Mouse (Mus musculus): ENCODE measurements around the gene Cadm1. TPM values are rescaled to one million over a fixed set of nuclear protein-coding genes. Genes with fewer than 3 reads are reported as not detected.

The Cadm1 gene
- polyA plus RNA-seq, 1 experiment from 2014 or later = 40.1 TPM

DNA sequence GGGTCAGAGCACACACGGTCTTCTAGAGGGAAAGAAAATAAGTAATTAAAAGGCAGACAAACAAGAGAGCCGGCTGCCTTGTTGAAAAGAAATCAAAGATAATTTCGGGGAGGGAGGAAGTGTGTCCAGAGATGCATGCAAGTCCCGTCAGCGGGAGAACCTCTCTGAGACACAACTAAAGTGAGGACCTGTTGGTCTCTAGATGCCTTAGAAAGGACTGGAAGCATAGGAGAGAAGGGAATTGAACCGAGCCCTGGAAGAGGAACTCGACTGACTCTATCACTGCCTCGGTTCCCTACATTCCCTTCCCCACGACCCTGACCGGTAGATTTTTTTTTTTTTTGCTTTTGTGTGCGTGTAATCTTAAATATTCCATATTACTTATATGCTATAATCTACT, 791 bp upstream of the Cadm1 start:
- Histone ChIP-seq H3K27ac (peak overlapping the region; percentile 87; the same call in 1 of the 2 replicates), H3K4me3 (replicated peaks) (peak overlapping the region; percentile 64), H3K9me3 (no peaks in the 10 kb centered on the region), H3K4me2 (peak overlapping the region; percentile 91), H3K9ac (no peak overlapping the region), H3K27me3 (replicated peaks) (peaks cover 16% of the 10 kb centered on the region; the same call in 1 of the 2 replicates), H3K36me3 (no peaks in the 10 kb centered on the region), H3K4me1 (peaks cover 18% of the 10 kb centered on the region)
- ATAC-seq (ENCODE audit: insufficient read depth, low FRiP score, low read depth) = no peak
- 6% methylated on average over 11 of the region's 11 CpGs for WGBS

DNA sequence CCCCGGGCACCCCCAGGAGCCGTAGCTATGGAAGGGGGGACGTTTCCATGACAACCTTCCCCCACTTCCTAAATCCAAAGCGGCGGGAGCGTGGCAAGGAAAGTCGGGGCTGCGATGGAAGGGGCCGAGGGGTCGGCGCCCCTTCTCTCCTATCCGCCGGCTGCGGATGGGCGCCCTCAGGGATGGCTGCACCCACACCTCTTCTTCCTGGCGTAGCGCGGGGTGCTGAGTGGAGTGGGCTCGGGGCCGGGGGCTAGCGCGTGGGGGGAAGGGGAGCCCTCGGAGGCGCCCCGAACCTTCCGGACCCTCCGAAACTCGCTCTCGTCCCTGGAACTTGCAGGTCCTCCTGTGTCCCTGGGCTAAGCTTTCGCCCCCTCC, 560 bp downstream of the Cadm1 start:
- Histone ChIP-seq H3K9me3 (no peaks in the 10 kb centered on the region), H3K36me3 (no peaks in the 10 kb centered on the region), H3K4me1 (peaks cover 18% of the 10 kb centered on the region), H3K4me3 (replicated peaks) (peak overlapping the region; percentile 64), H3K27me3 (replicated peaks) (peaks cover 16% of the 10 kb centered on the region; the same call in 1 of the 2 replicates), H3K9ac (peak overlapping the region; percentile 44), H3K27ac (0 out of 2 replicates have a peak overlapping the region, but pooled peaks have one; percentile 16), H3K4me2 (peak overlapping the region; percentile 91)
- ATAC-seq (ENCODE audit: insufficient read depth, low FRiP score, low read depth) = peak; percentile 15; the same call in 1 of the 2 replicates
- WGBS = 0% methylated on average over 30 of the region's 30 CpGs

DNA sequence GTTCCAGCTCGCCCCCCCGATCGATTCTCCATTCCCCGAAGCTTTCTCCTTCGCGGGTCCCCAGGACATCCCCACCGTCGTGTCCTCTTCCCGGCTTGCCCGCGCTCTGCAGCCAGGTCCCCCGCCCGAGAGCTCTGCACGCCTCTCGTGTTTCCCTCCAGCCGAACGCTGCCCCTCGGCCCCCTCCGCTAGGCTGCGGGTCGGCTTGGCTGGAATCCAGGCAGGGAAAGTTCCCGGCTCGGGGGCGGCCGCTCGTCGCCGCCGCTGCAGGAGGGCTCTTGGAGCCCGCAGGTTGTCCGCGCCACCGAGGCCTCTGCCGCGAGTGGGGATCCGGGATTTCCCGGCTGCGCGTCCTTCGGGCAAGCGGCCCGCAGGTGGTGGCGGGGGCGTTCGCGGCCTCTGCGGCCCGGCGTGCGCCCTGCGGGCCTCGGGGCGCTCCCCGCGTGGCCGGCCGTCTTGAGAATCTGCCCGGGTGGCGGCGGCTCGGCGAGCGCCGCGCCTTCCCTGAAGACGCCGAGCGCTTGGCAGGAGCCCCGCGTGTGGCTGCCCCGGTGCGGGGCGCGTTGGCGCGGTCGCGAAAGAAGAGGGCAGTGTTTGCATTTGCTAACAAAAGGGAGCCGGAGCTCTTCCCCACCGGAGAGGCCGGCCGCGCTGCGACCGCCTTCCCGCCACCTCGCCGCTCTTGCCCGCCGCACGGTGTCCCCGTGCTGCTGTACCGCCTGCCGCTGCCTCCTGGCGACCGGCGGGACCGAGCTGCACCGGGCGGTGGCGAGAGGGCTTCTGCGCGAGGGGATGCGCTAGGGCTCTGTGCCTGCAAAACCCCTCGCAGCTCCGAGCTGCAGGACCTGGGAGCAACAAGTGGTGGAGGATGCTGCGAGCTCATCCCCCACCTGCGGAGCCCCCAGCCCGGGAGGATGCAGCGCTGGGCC, 1.2 kb downstream of the Cadm1 start:
- no peaks in the 10 kb centered on the region for H3K36me3 ChIP-seq
- under 1% methylated on average over 96 of the region's 110 CpGs for WGBS
- H3K4me3 ChIP-seq (replicated peaks) = peak overlapping the region; percentile 64
- H3K4me1 ChIP-seq = peaks cover 18% of the 10 kb centered on the region
- peak overlapping the region; percentile 44 for H3K9ac ChIP-seq
- H3K27ac ChIP-seq = no peak overlapping the region
- no peaks in the 10 kb centered on the region for H3K9me3 ChIP-seq
- H3K27me3 ChIP-seq (replicated peaks) = peaks cover 20% of the 10 kb centered on the region
- H3K4me2 ChIP-seq = peak overlapping the region; percentile 91
- ATAC-seq (ENCODE audit: insufficient read depth, low FRiP score, low read depth) = peak; percentile 11; the same call in 1 of the 2 replicates

DNA sequence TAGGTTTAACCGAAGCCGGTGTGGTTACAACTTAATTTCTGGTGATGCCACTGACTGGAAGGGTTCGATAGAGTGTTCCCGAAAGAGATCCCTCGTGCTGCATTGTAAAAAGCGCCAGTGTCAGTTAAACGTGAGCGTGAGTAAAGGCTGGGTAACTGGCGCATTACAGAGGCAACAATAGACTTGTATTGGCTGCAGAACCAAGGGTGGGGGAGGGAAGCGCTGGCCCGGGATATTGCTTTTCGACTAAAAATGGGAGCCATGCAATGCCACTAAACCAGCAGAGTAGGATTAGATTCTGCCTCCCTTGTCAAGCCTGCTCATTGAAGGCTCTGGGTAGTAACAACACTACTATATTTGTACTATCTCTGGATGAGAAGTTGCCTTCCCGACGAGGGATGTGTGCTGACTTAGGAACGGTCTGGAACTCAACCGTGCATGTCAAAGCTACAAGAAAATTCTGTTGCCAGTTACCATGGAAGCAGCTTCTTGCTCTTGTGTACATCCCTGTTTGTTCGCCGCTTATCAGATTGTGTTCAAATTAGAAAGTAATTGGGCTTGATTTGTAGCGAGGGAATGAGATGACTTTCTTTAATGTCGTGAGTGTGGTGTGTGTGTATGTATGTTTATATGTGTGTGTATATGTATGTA, 2.4 kb downstream of the Cadm1 start:
- Histone ChIP-seq H3K36me3 (no peaks in the 10 kb centered on the region), H3K9ac (no peak overlapping the region), H3K4me1 (peaks cover 18% of the 10 kb centered on the region), H3K4me3 (replicated peaks) (peak overlapping the region; percentile 64), H3K9me3 (no peaks in the 10 kb centered on the region), H3K27ac (no peak overlapping the region), H3K4me2 (peak overlapping the region; percentile 91), H3K27me3 (replicated peaks) (peaks cover 22% of the 10 kb centered on the region)
- ATAC-seq (ENCODE audit: insufficient read depth, low FRiP score, low read depth) = no peak
- 10% methylated on average over 20 of the region's 20 CpGs for WGBS

DNA sequence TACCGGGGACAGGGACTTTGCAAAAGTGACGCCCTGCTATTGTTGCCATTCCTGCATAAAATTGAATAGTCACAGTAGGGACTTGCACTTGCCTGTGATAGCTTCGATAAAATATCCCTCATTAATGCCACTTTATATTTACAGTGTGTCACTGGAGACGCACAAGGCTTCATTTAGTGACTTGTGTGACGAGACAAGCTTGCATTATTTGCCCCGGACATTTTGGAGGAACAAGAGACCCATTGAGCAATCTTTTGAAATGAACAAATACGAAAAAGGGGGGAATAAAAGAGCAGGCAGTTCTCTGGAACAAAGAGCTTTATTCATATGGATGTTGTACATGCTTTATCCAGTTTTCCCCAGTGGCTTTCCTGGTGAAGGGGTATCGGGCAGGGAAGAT, 3.5 kb downstream of the Cadm1 start:
- no peak overlapping the region; the same call in 1 of the 2 replicates for H3K4me2 ChIP-seq
- no peak overlapping the region for H3K4me3 ChIP-seq (replicated peaks)
- WGBS = 46% methylated on average over 8 of the region's 8 CpGs
- H3K27ac ChIP-seq = no peak overlapping the region
- H3K36me3 ChIP-seq = no peaks in the 10 kb centered on the region
- H3K4me1 ChIP-seq = peaks cover 18% of the 10 kb centered on the region
- H3K27me3 ChIP-seq (replicated peaks) = peaks cover 23% of the 10 kb centered on the region
- ATAC-seq (ENCODE audit: insufficient read depth, low FRiP score, low read depth) = no peak
- no peak overlapping the region for H3K9ac ChIP-seq
- no peaks in the 10 kb centered on the region for H3K9me3 ChIP-seq

DNA sequence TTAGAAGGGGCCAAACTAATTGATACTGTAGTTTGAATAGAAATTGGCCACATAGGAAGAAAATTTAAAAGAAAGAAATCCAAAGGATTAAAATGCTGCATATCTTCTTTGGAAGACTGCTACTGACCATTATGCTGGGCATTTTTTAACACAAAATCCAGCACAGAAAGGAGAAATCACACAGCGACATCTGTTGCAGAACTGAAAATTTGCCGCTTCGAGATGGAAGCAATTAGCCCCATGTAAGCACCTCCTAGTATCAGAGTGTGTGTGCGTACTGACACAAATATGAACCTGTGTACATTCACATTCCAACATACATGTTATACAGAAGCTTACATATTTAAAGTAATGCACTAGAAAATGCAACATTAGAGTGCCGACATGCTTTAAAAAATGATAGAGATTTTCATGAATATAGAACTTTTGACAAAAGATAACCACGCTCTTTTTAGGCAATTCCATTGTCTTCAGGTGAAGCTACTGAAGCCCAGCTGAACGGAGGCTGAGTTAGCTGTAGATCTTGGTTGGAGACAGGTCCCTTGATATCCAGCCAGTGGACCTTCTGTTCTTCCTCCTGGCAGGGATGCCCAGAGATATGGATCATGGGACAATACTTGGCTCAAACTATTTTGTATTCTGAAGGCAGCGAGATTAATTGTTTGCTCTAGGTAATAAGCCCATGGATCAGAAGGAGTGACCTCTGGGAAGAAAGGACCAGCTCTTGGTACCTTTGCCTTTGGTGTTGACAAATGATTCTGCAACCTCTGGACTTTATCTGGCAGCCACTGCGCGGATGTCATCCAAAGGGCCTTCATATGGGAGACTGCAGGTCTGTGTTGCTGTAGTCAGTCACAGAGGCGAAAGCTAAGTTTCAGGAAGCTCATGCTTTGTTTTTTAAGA, 4.9 kb downstream of the Cadm1 start:
- no peak for ATAC-seq (ENCODE audit: insufficient read depth, low FRiP score, low read depth)
- Histone ChIP-seq H3K27me3 (replicated peaks) (peaks cover 23% of the 10 kb centered on the region), H3K4me1 (peaks cover 18% of the 10 kb centered on the region), H3K4me2 (no peak overlapping the region), H3K27ac (no peak overlapping the region), H3K9ac (no peak overlapping the region), H3K4me3 (replicated peaks) (no peak overlapping the region), H3K9me3 (no peaks in the 10 kb centered on the region), H3K36me3 (no peaks in the 10 kb centered on the region)
- 84% methylated on average over 11 of the region's 11 CpGs for WGBS

DNA sequence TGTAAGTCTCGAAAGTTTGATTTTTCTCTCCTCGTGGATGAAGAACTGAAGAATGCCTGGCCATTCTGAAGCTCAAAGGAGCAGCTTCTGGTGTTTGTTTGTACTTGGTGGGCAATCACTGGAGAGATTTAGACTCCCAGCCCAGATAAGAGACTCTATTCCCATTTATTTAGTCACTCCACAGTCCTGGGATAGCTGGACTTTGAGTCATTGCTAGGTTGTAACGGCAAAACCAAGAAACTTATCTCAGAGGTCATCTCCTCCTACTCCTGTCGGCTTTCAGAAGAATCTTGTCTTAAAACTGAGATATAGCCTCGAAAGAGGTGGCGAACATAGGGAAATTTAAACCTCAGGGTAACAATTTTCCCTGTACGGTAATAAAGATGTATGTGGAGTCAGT, 15.3 kb downstream of the Cadm1 start:
- WGBS = 36% methylated on average over 7 of the region's 7 CpGs
- no peak overlapping the region for H3K4me2 ChIP-seq
- H3K4me3 ChIP-seq (replicated peaks) = no peak overlapping the region
- H3K36me3 ChIP-seq = no peaks in the 10 kb centered on the region
- no peak overlapping the region for H3K9ac ChIP-seq
- H3K27ac ChIP-seq = no peak overlapping the region
- no peaks in the 10 kb centered on the region for H3K4me1 ChIP-seq
- no peak for ATAC-seq (ENCODE audit: insufficient read depth, low FRiP score, low read depth)
- no peaks in the 10 kb centered on the region for H3K9me3 ChIP-seq
- no peaks in the 10 kb centered on the region for H3K27me3 ChIP-seq (replicated peaks)

DNA sequence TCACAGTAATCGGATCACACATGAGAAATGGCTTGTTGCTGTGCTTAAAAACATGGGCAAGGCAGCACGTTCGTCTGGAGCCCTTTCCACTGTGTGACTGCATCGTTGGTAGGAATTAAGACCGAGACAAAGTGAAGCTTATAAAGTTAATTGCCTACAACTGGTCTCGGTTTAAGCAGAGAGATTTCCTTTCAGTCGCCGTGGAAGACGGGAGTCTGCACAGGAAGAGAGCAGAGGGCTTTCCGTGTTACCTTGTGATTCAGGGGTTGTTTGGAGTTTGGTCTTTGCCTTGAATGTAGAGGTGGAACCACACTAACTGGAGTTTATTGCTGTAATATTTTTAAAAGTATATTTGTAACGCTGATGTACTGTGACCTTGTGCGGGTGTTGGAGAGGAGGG, 15.7 kb downstream of the Cadm1 start:
- ATAC-seq (ENCODE audit: insufficient read depth, low FRiP score, low read depth) = no peak
- WGBS = 32% methylated on average over 12 of the region's 12 CpGs

DNA sequence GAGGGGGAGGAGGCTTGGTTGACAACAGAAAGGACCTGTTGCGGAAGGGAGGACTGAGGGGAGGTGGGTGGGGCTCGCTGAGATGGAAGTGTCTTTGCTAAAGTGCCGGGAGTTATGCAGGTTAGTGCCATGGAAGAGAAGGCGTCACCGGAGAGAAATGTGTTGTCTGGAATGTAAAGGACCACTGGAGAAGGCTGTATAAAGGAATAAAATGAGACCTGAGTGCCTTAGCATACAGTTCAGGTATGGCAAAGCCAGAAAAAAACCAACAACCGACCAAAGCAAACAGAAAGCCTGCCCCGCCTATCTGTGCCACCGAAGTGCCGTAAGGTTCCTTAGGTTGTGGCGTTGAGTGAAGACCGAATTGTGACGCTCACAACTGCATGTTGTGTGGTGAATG, 18.4 kb downstream of the Cadm1 start:
- Histone ChIP-seq H3K9ac (no peak overlapping the region), H3K27me3 (replicated peaks) (no peaks in the 10 kb centered on the region), H3K4me2 (no peak overlapping the region), H3K4me1 (no peaks in the 10 kb centered on the region), H3K9me3 (no peaks in the 10 kb centered on the region), H3K36me3 (no peaks in the 10 kb centered on the region), H3K27ac (no peak overlapping the region), H3K4me3 (replicated peaks) (no peak overlapping the region)
- ATAC-seq (ENCODE audit: insufficient read depth, low FRiP score, low read depth) = no peak
- WGBS = 89% methylated on average over 12 of the region's 12 CpGs

More for the DNA sequence above, 15.7 kb downstream of the Cadm1 start:
- no peaks in the 10 kb centered on the region for H3K9me3 ChIP-seq
- no peak overlapping the region for H3K4me2 ChIP-seq
- no peak overlapping the region for H3K9ac ChIP-seq
- H3K27me3 ChIP-seq (replicated peaks) = no peaks in the 10 kb centered on the region
- no peak overlapping the region for H3K27ac ChIP-seq
- H3K36me3 ChIP-seq = no peaks in the 10 kb centered on the region
- H3K4me3 ChIP-seq (replicated peaks) = no peak overlapping the region
- H3K4me1 ChIP-seq = no peaks in the 10 kb centered on the region

DNA sequence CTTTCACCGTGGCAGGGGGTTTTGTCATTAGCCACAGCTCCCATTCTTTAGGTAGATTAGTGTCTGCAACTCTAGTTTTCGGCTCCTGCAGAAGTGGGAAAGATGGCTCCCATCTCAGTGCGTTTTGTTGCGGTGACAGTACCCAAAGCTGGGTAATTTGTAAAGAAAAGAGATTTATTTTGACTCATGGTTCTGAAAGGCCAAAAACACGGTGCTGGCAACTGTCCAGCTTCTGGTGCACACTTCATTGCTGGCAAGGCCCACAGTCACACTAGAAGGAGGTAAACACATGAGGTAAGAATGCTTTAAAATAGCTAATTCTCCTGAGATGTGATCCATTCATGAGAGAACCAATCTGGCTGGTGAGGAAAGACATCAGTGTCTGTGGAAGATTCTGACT, 18.9 kb downstream of the Cadm1 start:
- Histone ChIP-seq H3K36me3 (no peaks in the 10 kb centered on the region), H3K27ac (no peak overlapping the region), H3K4me1 (no peaks in the 10 kb centered on the region), H3K27me3 (replicated peaks) (no peaks in the 10 kb centered on the region), H3K4me2 (no peak overlapping the region), H3K4me3 (replicated peaks) (no peak overlapping the region), H3K9me3 (no peaks in the 10 kb centered on the region), H3K9ac (no peak overlapping the region)
- ATAC-seq (ENCODE audit: insufficient read depth, low FRiP score, low read depth) = no peak
- WGBS = 92% methylated on average over 5 of the region's 5 CpGs

DNA sequence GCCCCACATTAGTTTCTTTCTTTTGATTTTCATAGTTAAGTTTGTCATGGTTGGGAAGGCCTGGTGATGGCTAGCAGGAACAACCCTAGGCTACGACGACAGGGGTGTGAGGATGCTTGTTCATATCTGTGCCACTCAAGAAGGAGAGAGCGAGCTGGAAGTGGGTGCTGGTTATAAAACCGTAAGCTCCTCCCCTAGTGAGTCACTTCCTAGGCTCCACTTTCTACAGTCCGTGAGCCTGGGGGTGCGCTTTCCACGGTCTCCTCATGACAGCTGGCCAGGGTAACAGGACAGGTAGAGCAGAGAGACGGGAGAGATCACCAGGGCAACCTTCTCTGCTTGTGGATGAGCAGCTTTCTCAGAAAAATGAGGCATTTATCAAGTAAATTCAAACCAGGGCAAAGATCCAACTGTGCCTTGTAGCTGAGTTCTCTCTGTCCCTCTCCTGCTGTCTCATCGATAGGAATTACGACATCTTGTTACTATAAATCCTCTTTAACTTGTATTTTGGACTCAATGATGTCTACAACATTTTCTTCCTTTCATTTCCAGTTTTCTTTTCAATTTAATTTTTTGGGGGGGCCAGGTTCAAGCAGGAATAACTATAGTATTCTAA, 23.1 kb downstream of the Cadm1 start:
- Histone ChIP-seq H3K36me3 (no peaks in the 10 kb centered on the region), H3K4me2 (no peak overlapping the region), H3K27ac (no peak overlapping the region), H3K27me3 (replicated peaks) (no peaks in the 10 kb centered on the region), H3K9me3 (no peaks in the 10 kb centered on the region), H3K4me1 (no peaks in the 10 kb centered on the region), H3K4me3 (replicated peaks) (no peak overlapping the region), H3K9ac (no peak overlapping the region)
- 88% methylated on average over 10 of the region's 10 CpGs for WGBS
- ATAC-seq (ENCODE audit: insufficient read depth, low FRiP score, low read depth) = no peak

Measured in stomach, embryonic 15.5 days (tissue).